ENCODE assay signal across 22 mouse cellular contexts in the genomic region with DNA sequence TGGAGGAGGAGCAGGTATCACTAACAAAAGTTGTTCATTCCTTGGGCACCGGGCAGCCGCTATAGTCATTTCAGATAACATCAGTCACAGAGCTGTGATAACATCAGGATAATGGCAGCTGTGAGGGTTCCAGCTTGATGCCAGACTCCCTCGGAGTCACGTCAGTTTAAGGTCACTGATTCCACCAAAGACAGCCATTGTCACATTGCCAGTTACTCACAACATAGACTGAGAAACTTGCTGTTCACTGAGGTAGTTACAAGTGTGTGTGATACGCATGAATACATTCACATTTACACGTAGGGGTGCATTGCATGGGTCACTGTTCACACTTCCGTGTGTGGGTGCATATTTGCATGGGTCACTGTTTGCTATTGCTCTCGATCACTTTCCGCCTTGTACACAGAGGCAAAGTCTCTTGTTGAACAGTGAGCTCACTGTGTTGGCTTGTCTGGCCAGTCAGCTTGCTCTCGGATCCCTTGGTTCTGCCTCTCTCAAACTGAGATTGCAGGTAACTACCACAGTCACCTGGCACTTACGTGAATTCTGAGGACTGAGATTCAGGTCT.
DNase-seq lines count a peak whose midpoint lies in the region; ATAC-seq and TF ChIP-seq lines count a peak whose summit lies in the region.
"Had no signal": no experiment of that assay in that cellular context is flagged by ENCODE, and none has a peak within 500 bp of the region (broad histone marks: within the 10 kb centered on the region; RNA-seq: fewer than 3 reads in every experiment).

No protein-coding gene starts in this region.

- TF ChIP-seq POLR2A in kidney, adult 2 months (IDR thresholded peaks at IDR 0.05; ENCODE audit: low read depth, low read length): no peak

- no peak overlapping the region for H3K9ac ChIP-seq in lung, embryonic 14.5 days
- H3K9ac ChIP-seq: hindbrain, embryonic 12.5 days had no signal

- no peak overlapping the region for H3K4me2 ChIP-seq in lung, embryonic 14.5 days
- H3K4me2 ChIP-seq: heart, embryonic 11.5 days; hindbrain, embryonic 12.5 days had no signal

- intact Hi-C loops in heart, postnatal 36 days (cut with DNase I): no loop called here
- intact Hi-C loops in gastrocnemius, postnatal 36 days (cut with DNase I): no loop called here

- peak; percentile 53 for DNase-seq in heart, embryonic 10.5 days (ENCODE audit: low spot score)
- no peak for DNase-seq in heart, postnatal 36 days
- DNase-seq in lung, embryonic 14.5 days: no peak
- no peak for DNase-seq in lung, postnatal 10 days
- peak; percentile 32 for DNase-seq in kidney, adult 2 months
- DNase-seq in kidney, postnatal 14 days: peak; percentile 5
- no peak for DNase-seq in gastrocnemius, postnatal 36 days
- DNase-seq: adrenal gland, postnatal 25 days; cerebellum, adult 11-12 months; cerebellum, postnatal 14 days; embryo, embryonic 11 days; heart, postnatal 10 days; lung, postnatal 14 days; right cerebral cortex, adult 18-20 months; thymus, postnatal 25 days had no signal

- H3K4me1 ChIP-seq in heart, embryonic 10.5 days: peaks cover 3% of the 10 kb centered on the region; the same call in 1 of the 2 replicates
- no peaks in the 10 kb centered on the region for H3K4me1 ChIP-seq in lung, embryonic 14.5 days (ENCODE audit: insufficient read depth)
- no peaks in the 10 kb centered on the region for H3K4me1 ChIP-seq in kidney, adult 2 months (ENCODE audit: control insufficient read depth, insufficient read depth, low read length)
- H3K4me1 ChIP-seq: forebrain, embryonic 10.5 days; hindbrain, embryonic 12.5 days; midbrain, embryonic 10.5 days had no signal

- H3K36me3 ChIP-seq in heart, embryonic 10.5 days: no peaks in the 10 kb centered on the region
- H3K36me3 ChIP-seq in lung, embryonic 14.5 days (ENCODE audit: insufficient read depth): no peaks in the 10 kb centered on the region
- H3K36me3 ChIP-seq in kidney, adult 2 months (ENCODE audit: control insufficient read depth, insufficient read depth, low read length): no peaks in the 10 kb centered on the region
- H3K36me3 ChIP-seq: forebrain, embryonic 10.5 days; hindbrain, embryonic 12.5 days; midbrain, embryonic 10.5 days had no signal

- H3K27ac ChIP-seq in heart, embryonic 10.5 days: no peak overlapping the region
- H3K27ac ChIP-seq in lung, embryonic 14.5 days (ENCODE audit: low read depth): no peak overlapping the region
- H3K27ac ChIP-seq in kidney, adult 2 months (ENCODE audit: insufficient read depth, low read depth, low read length): no peak overlapping the region
- H3K27ac ChIP-seq: forebrain, embryonic 10.5 days; hindbrain, embryonic 12.5 days; midbrain, embryonic 10.5 days had no signal

- H3K4me3 ChIP-seq in heart, embryonic 10.5 days: no peak overlapping the region
- H3K4me3 ChIP-seq in lung, embryonic 14.5 days (ENCODE audit: low read depth, low read length): no peak overlapping the region
- H3K4me3 ChIP-seq in kidney, adult 2 months (ENCODE audit: insufficient read depth, low read depth, low read length): no peak overlapping the region
- H3K4me3 ChIP-seq: forebrain, embryonic 10.5 days; hindbrain, embryonic 12.5 days; midbrain, embryonic 10.5 days had no signal

- H3K9me3 ChIP-seq in heart, embryonic 10.5 days: no peaks in the 10 kb centered on the region
- no peaks in the 10 kb centered on the region for H3K9me3 ChIP-seq in lung, embryonic 14.5 days (ENCODE audit: low read depth, low read length)
- H3K9me3 ChIP-seq: forebrain, embryonic 10.5 days; hindbrain, embryonic 12.5 days; midbrain, embryonic 10.5 days had no signal

- no peak for TF ChIP-seq CTCF in lung, embryonic 14.5 days (IDR thresholded peaks at IDR 0.05; ENCODE audit: low read depth)
- TF ChIP-seq CTCF in kidney, adult 2 months (conservative IDR thresholded peaks at IDR 0.05; ENCODE audit: insufficient read depth, insufficient read length, low read depth, low read length): no peak

- ATAC-seq in lung, embryonic 14.5 days (ENCODE audit: insufficient read depth): 0 out of 2 replicates have a peak, but pooled peaks have one; percentile 28
- no peak for ATAC-seq in megakaryocyte-erythroid progenitor cell, adult 5-6 weeks (replicated peaks; ENCODE audit: low FRiP score, low TSS enrichment, poor library complexity, severe bottlenecking)
- ATAC-seq: inflammation-experienced regulatory T-cells, adult 6 months had no signal

- H3K27me3 ChIP-seq in heart, embryonic 10.5 days (ENCODE audit: insufficient read depth, poor library complexity, severe bottlenecking): no peaks in the 10 kb centered on the region
- no peaks in the 10 kb centered on the region for H3K27me3 ChIP-seq in lung, embryonic 14.5 days (ENCODE audit: insufficient read depth, low read length)
- no peaks in the 10 kb centered on the region for H3K27me3 ChIP-seq in kidney, adult 2 months (replicated peaks; ENCODE audit: control insufficient read depth, insufficient read depth, low read length)
- H3K27me3 ChIP-seq: CH12.LX; hindbrain, embryonic 12.5 days had no signal

- WGBS in heart, embryonic 10.5 days: 80% methylated on average over 11 of the region's 11 CpGs
- 68% methylated on average over 11 of the region's 11 CpGs for WGBS in lung, embryonic 14.5 days
- 52% methylated on average over 11 of the region's 11 CpGs for WGBS in kidney, adult 2 months

Comparison
In these comparisons a context has a peak if more than half of its experiments do, and no peak if none do; other contexts are left out.
1. DNase-seq: peak in heart, embryonic 10.5 days (single experiment), kidney, adult 2 months (single experiment) and kidney, postnatal 14 days (single experiment); none in heart, postnatal 36 days (0 of 2), lung, embryonic 14.5 days (single experiment), lung, postnatal 10 days (single experiment) and gastrocnemius, postnatal 36 days (0 of 2).